Mouse (Mus musculus): Measurements from ENCODE around the gene Sox9. TPM values are rescaled to one million over a fixed set of nuclear protein-coding genes. Genes with fewer than 3 reads are reported as not detected.

Gene Sox9
- total and polyA plus RNA-seq, 3 experiments = 0.05 TPM; not detected in 2

- Histone ChIP-seq H3K36me3 (replicated peaks) (no peaks in the 10 kb centered on the region), H3K4me3 (ENCODE audit: low read depth, low read length) (no peak overlapping the region), H3K27me3 (ENCODE audit: insufficient read depth, low read length) (no peaks in the 10 kb centered on the region; the same call in 1 of the 2 replicates), H3K4me1 (ENCODE audit: insufficient read depth, low read depth, low read length) (no peaks in the 10 kb centered on the region), H3K9me3 (replicated peaks) (peaks cover 70% of the 10 kb centered on the region)
- no peak for DNase-seq (ENCODE audit: low spot score)
- TF ChIP-seq GATA1 (IDR thresholded peaks at IDR 0.05; ENCODE audit: borderline replicate concordance, low read length) (no peak), POLR2AphosphoS5 (IDR thresholded peaks at IDR 0.05; ENCODE audit: insufficient replicate concordance, low read depth, low read length) (no peak), CTCF (IDR thresholded peaks at IDR 0.05; ENCODE audit: low read depth, low read length) (no peak), TAL1 (conservative IDR thresholded peaks at IDR 0.05; ENCODE audit: low read depth, low read length) (no peak), GATA2 (IDR thresholded peaks at IDR 0.05; ENCODE audit: borderline replicate concordance, low read depth, low read length) (no peak)
- no peak for ATAC-seq (ENCODE audit: extremely low read depth, insufficient number of reproducible peaks, low FRiP score, poor library complexity, severe bottlenecking)
These were observed 4.4 kb downstream of the Sox9 start for GRCm38 (mm10) chr11:112786427-112786826.

- no peaks in the 10 kb centered on the region for H3K36me3 ChIP-seq (replicated peaks)
- no peaks in the 10 kb centered on the region; the same call in 1 of the 2 replicates for H3K27me3 ChIP-seq (ENCODE audit: insufficient read depth, low read length)
- DNase-seq (ENCODE audit: low spot score) (no peak), ATAC-seq (ENCODE audit: extremely low read depth, insufficient number of reproducible peaks, low FRiP score, poor library complexity, severe bottlenecking) (no peak)
- H3K4me1 ChIP-seq (ENCODE audit: insufficient read depth, low read depth, low read length) = no peaks in the 10 kb centered on the region
- TF ChIP-seq GATA1 (IDR thresholded peaks at IDR 0.05; ENCODE audit: borderline replicate concordance, low read length) (no peak), GATA2 (IDR thresholded peaks at IDR 0.05; ENCODE audit: borderline replicate concordance, low read depth, low read length) (no peak), CTCF (IDR thresholded peaks at IDR 0.05; ENCODE audit: low read depth, low read length) (no peak), POLR2AphosphoS5 (IDR thresholded peaks at IDR 0.05; ENCODE audit: insufficient replicate concordance, low read depth, low read length) (no peak), TAL1 (conservative IDR thresholded peaks at IDR 0.05; ENCODE audit: low read depth, low read length) (no peak)
- peaks cover 64% of the 10 kb centered on the region for H3K9me3 ChIP-seq (replicated peaks)
- H3K4me3 ChIP-seq (ENCODE audit: low read depth, low read length) = no peak overlapping the region
These were observed 6.3 kb downstream of the Sox9 start for GRCm38 (mm10) chr11:112788296-112788695.

GRCm38 (mm10) chr11:112796379-112796778 is 14.4 kb downstream of the Sox9 start:
- Histone ChIP-seq H3K9me3 (replicated peaks) (peaks cover 77% of the 10 kb centered on the region), H3K36me3 (replicated peaks) (no peaks in the 10 kb centered on the region), H3K4me3 (ENCODE audit: low read depth, low read length) (no peak overlapping the region), H3K4me1 (ENCODE audit: insufficient read depth, low read depth, low read length) (no peaks in the 10 kb centered on the region), H3K27me3 (ENCODE audit: insufficient read depth, low read length) (no peaks in the 10 kb centered on the region)
- ATAC-seq (ENCODE audit: extremely low read depth, insufficient number of reproducible peaks, low FRiP score, poor library complexity, severe bottlenecking) = no peak
- no peak for DNase-seq (ENCODE audit: low spot score)
- TF ChIP-seq GATA1 (IDR thresholded peaks at IDR 0.05; ENCODE audit: borderline replicate concordance, low read length) (no peak), CTCF (IDR thresholded peaks at IDR 0.05; ENCODE audit: low read depth, low read length) (no peak), GATA2 (IDR thresholded peaks at IDR 0.05; ENCODE audit: borderline replicate concordance, low read depth, low read length) (no peak), TAL1 (conservative IDR thresholded peaks at IDR 0.05; ENCODE audit: low read depth, low read length) (no peak), POLR2AphosphoS5 (IDR thresholded peaks at IDR 0.05; ENCODE audit: insufficient replicate concordance, low read depth, low read length) (no peak)

- Histone ChIP-seq H3K9me3 (replicated peaks) (peaks cover 79% of the 10 kb centered on the region), H3K27me3 (ENCODE audit: insufficient read depth, low read length) (no peaks in the 10 kb centered on the region), H3K36me3 (replicated peaks) (no peaks in the 10 kb centered on the region), H3K4me3 (ENCODE audit: low read depth, low read length) (no peak overlapping the region), H3K4me1 (ENCODE audit: insufficient read depth, low read depth, low read length) (no peaks in the 10 kb centered on the region)
- DNase-seq (ENCODE audit: low spot score) (no peak), ATAC-seq (ENCODE audit: extremely low read depth, insufficient number of reproducible peaks, low FRiP score, poor library complexity, severe bottlenecking) (no peak)
- TF ChIP-seq GATA2 (IDR thresholded peaks at IDR 0.05; ENCODE audit: borderline replicate concordance, low read depth, low read length) (no peak), TAL1 (conservative IDR thresholded peaks at IDR 0.05; ENCODE audit: low read depth, low read length) (no peak), POLR2AphosphoS5 (IDR thresholded peaks at IDR 0.05; ENCODE audit: insufficient replicate concordance, low read depth, low read length) (no peak), GATA1 (IDR thresholded peaks at IDR 0.05; ENCODE audit: borderline replicate concordance, low read length) (no peak), CTCF (IDR thresholded peaks at IDR 0.05; ENCODE audit: low read depth, low read length) (no peak)
These were observed 16.9 kb downstream of the Sox9 start for GRCm38 (mm10) chr11:112798831-112799382.

GRCm38 (mm10) chr11:112801189-112801818 is 19.3 kb downstream of the Sox9 start:
- DNase-seq (ENCODE audit: low spot score) (no peak), ATAC-seq (ENCODE audit: extremely low read depth, insufficient number of reproducible peaks, low FRiP score, poor library complexity, severe bottlenecking) (no peak)
- no peak for TF ChIP-seq GATA2 (IDR thresholded peaks at IDR 0.05; ENCODE audit: borderline replicate concordance, low read depth, low read length)
- no peak for TF ChIP-seq POLR2AphosphoS5 (IDR thresholded peaks at IDR 0.05; ENCODE audit: insufficient replicate concordance, low read depth, low read length)
- TF ChIP-seq CTCF (IDR thresholded peaks at IDR 0.05; ENCODE audit: low read depth, low read length) = no peak
- TF ChIP-seq GATA1 (IDR thresholded peaks at IDR 0.05; ENCODE audit: borderline replicate concordance, low read length) = no peak
- TF ChIP-seq TAL1 (conservative IDR thresholded peaks at IDR 0.05; ENCODE audit: low read depth, low read length) = no peak
- H3K9me3 ChIP-seq (replicated peaks) = peaks cover 86% of the 10 kb centered on the region
- no peak overlapping the region for H3K4me3 ChIP-seq (ENCODE audit: low read depth, low read length)
- no peaks in the 10 kb centered on the region for H3K4me1 ChIP-seq (ENCODE audit: insufficient read depth, low read depth, low read length)
- H3K36me3 ChIP-seq (replicated peaks) = no peaks in the 10 kb centered on the region
- no peaks in the 10 kb centered on the region for H3K27me3 ChIP-seq (ENCODE audit: insufficient read depth, low read length)

- no peak for ATAC-seq (ENCODE audit: extremely low read depth, insufficient number of reproducible peaks, low FRiP score, poor library complexity, severe bottlenecking)
- Histone ChIP-seq H3K4me1 (ENCODE audit: insufficient read depth, low read depth, low read length) (no peaks in the 10 kb centered on the region), H3K4me3 (ENCODE audit: low read depth, low read length) (no peak overlapping the region), H3K36me3 (replicated peaks) (no peaks in the 10 kb centered on the region), H3K9me3 (replicated peaks) (peaks cover 80% of the 10 kb centered on the region), H3K27me3 (ENCODE audit: insufficient read depth, low read length) (no peaks in the 10 kb centered on the region)
- TF ChIP-seq GATA2 (IDR thresholded peaks at IDR 0.05; ENCODE audit: borderline replicate concordance, low read depth, low read length) (no peak), GATA1 (IDR thresholded peaks at IDR 0.05; ENCODE audit: borderline replicate concordance, low read length) (no peak), TAL1 (conservative IDR thresholded peaks at IDR 0.05; ENCODE audit: low read depth, low read length) (no peak), CTCF (IDR thresholded peaks at IDR 0.05; ENCODE audit: low read depth, low read length) (no peak), POLR2AphosphoS5 (IDR thresholded peaks at IDR 0.05; ENCODE audit: insufficient replicate concordance, low read depth, low read length) (no peak)
- no peak for DNase-seq (ENCODE audit: low spot score)
These were observed 25.9 kb downstream of the Sox9 start for GRCm38 (mm10) chr11:112807838-112808506.

Measured in G1E (cell line).